Mouse (Mus musculus) layer of hippocampus, adult 18-20 months (tissue): ENCODE data around the gene Ano8. TPM values are rescaled to one million over a fixed set of nuclear protein-coding genes. Genes with fewer than 3 reads are reported as not detected.
"Not testable (repeated sequence)": the region's sequence is repeated elsewhere in the genome, so short reads cannot be mapped to it uniquely, and the experiment has no call there.

Experiments
- DNase-seq, 2 experiments: peaks; one replicate each; pipeline ENCODE4 v3.0.0; 2022; ENCODE audit warnings: low spot score in 2 of 2
- total RNA-seq, 2 experiments: library from RNA; stranded (reverse); gene quantifications; 2 replicates each; pipeline ENCODE4 v1.2.3; 2021

The Ano8 gene
- total RNA-seq, 2 experiments from 2014 or later: 48.4 to 49.2 TPM

DNA sequence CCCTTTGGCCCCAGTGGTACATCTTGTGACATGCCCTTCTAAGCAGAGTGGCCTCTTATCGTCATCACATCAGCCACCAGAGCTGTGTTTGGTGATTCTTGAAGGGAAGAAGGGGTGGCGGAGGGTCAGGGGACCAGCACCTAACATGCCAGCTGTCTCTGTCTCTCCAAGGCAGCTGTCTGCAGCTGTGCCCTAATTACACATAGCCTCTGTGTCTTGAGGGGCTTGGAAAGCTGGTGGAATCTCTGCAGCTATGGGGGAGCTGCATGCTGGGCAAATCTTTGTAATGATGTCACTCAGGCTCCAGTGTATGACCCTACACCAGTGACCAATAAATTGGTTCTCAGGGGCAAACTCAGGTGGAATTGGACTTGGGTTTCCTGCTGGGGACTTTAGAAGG is 33.1 kb downstream of the Ano8 start:
- DNase-seq: no peak

DNA sequence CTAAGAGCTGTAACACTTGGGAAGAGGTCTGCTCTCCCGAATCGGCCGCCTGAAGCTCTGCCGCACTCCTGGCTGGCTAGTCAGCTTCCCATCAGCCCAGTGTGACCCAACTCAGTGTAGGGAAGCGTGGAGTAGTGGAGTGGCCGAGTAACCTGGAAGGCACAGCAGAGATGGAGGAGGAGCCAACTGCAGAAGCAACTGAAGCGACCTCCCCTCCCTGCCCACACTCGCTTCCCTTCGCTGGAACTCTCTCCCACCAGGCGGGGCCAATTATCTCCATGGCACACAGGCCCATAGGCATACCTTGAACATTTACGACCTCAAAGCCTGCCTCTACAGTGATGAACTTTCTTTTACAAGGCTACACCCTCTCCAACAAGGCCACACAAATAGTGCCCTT is 34.0 kb downstream of the Ano8 start:
- DNase-seq: no peak

DNA sequence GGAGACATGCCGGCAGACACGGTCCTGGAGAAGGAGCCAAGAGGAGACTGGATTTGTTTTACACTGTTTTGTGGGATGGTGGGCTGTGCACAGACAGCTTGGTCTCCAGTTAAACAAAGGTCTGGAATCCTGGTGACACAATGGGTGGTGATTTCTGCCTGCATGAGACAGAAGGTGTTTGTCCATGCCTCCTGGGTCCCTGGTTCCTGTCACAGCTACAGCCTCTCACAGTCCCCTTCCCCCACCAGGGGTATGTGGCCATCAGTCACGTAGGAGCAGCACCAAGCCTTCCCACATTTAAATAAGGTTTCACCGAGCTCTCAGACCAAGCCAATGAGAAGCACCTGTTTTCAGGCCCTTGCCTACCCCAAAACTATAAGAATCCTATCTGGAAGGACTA is 34.4 kb downstream of the Ano8 start:
- DNase-seq: no peak

DNA sequence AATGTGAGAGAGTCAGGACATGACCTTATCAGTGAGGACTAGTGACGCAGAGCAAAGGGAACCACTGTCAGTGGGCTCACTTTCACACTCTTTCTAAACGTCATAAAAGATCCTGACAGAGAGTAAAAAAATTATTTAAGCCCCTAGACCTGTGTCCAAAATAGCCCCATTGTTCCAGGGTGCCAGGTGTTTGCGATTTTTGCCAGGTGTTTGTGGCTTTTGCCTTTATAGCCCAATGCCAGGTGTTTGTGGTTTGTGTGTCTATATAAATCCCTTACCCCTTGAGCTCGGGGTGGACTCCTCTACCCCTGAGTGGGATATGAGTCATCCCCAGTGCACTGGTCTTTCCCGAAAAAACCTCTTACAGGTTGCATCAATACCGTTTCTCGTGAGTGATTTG is 40.7 kb downstream of the Ano8 start:
- no peak for DNase-seq

DNA sequence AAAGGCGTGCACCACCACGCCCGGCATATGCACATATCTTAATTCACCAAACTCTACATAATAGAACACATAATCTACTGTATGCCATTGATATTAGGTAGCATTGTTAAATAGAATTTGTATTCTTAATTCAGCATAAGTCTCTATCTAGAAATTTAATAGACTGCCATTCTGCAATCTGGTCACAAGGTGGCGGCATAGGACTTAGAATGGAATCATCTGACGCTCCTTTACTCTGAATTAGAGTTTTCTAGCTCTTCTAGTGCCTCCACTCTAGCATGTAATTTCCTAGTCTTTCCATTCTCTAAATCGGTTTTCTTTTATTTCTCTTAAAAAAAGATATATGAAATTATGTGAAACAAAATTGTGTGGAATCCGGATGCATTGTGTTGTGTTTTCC is 44.4 kb downstream of the Ano8 start:
- DNase-seq: peak in 1 of 2 experiments; percentile 54

DNA sequence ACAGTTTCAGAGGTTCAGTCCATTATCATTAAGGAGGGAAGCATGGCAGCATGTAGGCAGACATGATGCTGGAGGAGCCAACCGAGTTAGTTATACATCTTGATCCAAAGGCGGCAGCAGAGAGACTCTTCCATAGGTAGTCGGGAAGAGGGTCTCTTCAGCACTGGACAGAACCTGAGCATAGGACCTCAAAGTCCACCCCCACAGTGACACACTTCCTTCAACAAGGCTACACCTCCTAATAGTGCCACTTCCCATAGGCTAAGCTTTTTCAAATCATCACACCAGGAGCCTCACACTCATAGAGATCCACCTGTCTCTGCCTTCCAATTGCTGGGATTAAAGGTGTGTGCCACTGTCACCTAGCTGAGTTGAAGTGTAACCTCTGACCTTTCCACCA is 48.7 kb downstream of the Ano8 start:
- no peak for DNase-seq

DNA sequence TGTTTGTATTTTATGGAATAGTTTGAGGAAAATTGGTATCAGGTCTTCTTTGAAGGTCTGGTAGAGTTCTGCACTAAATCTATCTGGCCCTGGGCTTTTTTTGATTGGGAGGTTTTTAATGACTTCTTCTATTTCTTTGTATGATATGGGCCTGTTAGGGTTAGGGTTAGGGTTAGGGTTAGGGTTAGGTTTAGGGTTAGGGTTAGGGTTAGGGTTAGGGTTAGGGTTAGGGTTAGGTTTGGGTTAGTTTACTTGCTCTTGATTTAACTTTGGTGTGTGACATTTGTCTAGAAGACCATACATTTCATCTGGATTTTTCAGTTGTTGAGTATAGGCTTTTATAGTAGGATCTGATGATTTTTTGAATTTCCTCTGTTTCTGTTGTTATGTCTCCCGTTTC is 52.8 kb downstream of the Ano8 start:
- not testable (repeated sequence) for DNase-seq

Other genes starting within 250 kb of the Ano8 start
- gene Myo9b, start 213.2 kb downstream of the Ano8 start, total RNA-seq: 10 to 100 TPM; 29.1 to 32.8 TPM
- gene Haus8, start 213.0 kb downstream of the Ano8 start, total RNA-seq: 10 to 100 TPM; 10.8 to 12.7 TPM
- gene Use1, start 119.1 kb downstream of the Ano8 start, total RNA-seq: 100 to 1,000 TPM; 111 to 127 TPM
- gene Ocel1, start 114.7 kb downstream of the Ano8 start, total RNA-seq: 10 to 100 TPM; 14.3 to 17.9 TPM
- gene Nr2f6, start 104.0 kb downstream of the Ano8 start, total RNA-seq: 10 to 100 TPM; 44.6 to 46.5 TPM
- 1 to 10 TPM; 3.3 TPM for gene Ushbp1, start 90.2 kb downstream of the Ano8 start, total RNA-seq
- 100 to 1,000 TPM in 1 of 2 experiments, 10 to 100 TPM in 1; 94.1 to 103 TPM for gene Babam1, start 89.1 kb downstream of the Ano8 start, total RNA-seq
- gene Ankle1, start 80.0 kb downstream of the Ano8 start, total RNA-seq: under 1 TPM; 0.22 to 0.25 TPM
- 100 to 1,000 TPM; 287 to 312 TPM for gene Abhd8, start 22.3 kb downstream of the Ano8 start, total RNA-seq
- gene Mrpl34, start 21.0 kb downstream of the Ano8 start, total RNA-seq: 10 to 100 TPM; 48.1 to 48.9 TPM
- gene Dda1, start 16.8 kb downstream of the Ano8 start, total RNA-seq: 10 to 100 TPM; 82.5 to 91.6 TPM
- 10 to 100 TPM; 30.4 to 36.1 TPM for gene Gtpbp3, start 2.1 kb upstream of the Ano8 start, total RNA-seq
- gene Plvap, start 25.8 kb upstream of the Ano8 start, total RNA-seq: 1 to 10 TPM; 7.4 to 7.9 TPM
- gene Ccdc194, start 39.7 kb upstream of the Ano8 start, total RNA-seq: not detected
- 1 to 10 TPM; 3.8 to 5.4 TPM for gene Bst2, start 51.5 kb upstream of the Ano8 start, total RNA-seq
- gene Mvb12a, start 57.0 kb upstream of the Ano8 start, total RNA-seq: 10 to 100 TPM; 29.9 to 37.9 TPM
- gene Tmem221, start 72.9 kb upstream of the Ano8 start, total RNA-seq: under 1 TPM in 1 of 2 experiments, not detected in 1; 0.20 TPM
- under 1 TPM; 0.12 to 0.15 TPM for gene Nxnl1, start 80.6 kb upstream of the Ano8 start, total RNA-seq
- gene Slc27a1, start 82.9 kb upstream of the Ano8 start, total RNA-seq: 100 to 1,000 TPM; 105 to 126 TPM
- 10 to 100 TPM; 32.0 to 33.1 TPM for gene Pgls, start 106.2 kb upstream of the Ano8 start, total RNA-seq
- 1 to 10 TPM; 2.5 to 3.1 TPM for gene Fam129c, start 111.7 kb upstream of the Ano8 start, total RNA-seq
- 10 to 100 TPM; 53.7 to 54.1 TPM for gene Colgalt1, start 125.0 kb upstream of the Ano8 start, total RNA-seq
- 100 to 1,000 TPM; 226 to 246 TPM for gene Unc13a, start 185.8 kb upstream of the Ano8 start, total RNA-seq
- gene Jak3, start 190.3 kb upstream of the Ano8 start, total RNA-seq: 1 to 10 TPM; 3.7 to 4.4 TPM
- gene Insl3, start 203.3 kb upstream of the Ano8 start, total RNA-seq: 1 to 10 TPM; 1.7 to 1.8 TPM
- under 1 TPM; 0.33 to 0.59 TPM for gene B3gnt3, start 215.8 kb upstream of the Ano8 start, total RNA-seq
- gene Fcho1, start 239.8 kb upstream of the Ano8 start, total RNA-seq: 10 to 100 TPM; 94.9 to 99.9 TPM